Mouse (Mus musculus) forebrain, embryonic 15.5 days (tissue): ENCODE results near the gene Taf3. TPM values are rescaled to one million over a fixed set of nuclear protein-coding genes. Genes with fewer than 3 reads are reported as not detected.

ENCODE experiments used
- ATAC-seq: fragments of 200-750 bp; cut with Nextera tagmentation; replicated peaks from 2 replicates; pipeline ENCODE4 v1.8.0; 2017; ENCODE audit warnings: mild to moderate bottlenecking, moderate TSS enrichment, moderate library complexity
- H3K27ac ChIP-seq: fragments of 300-500 bp; sonication (generic); replicated peaks from 2 replicates; pipeline ENCODE4 v1.5.1; 2015; ENCODE audit warnings: mild to moderate bottlenecking, inconsistent platforms
- H3K27me3 ChIP-seq: fragments of 300-500 bp; sonication (generic); 2 replicates; pipeline ENCODE4 v1.6.1; 2015; ENCODE audit warnings: inconsistent platforms
- H3K36me3 ChIP-seq: fragments of 300-500 bp; sonication (generic); 2 replicates; pipeline ENCODE4 v1.6.1; 2015; ENCODE audit warnings: mild to moderate bottlenecking, inconsistent platforms
- H3K4me1 ChIP-seq: fragments of 300-500 bp; sonication (generic); 2 replicates; pipeline ENCODE4 v1.6.1; 2015; ENCODE audit warnings: inconsistent platforms
- H3K4me2 ChIP-seq: fragments of 300-500 bp; sonication (generic); replicated peaks from 2 replicates; pipeline ENCODE4 v1.6.1; 2015; ENCODE audit warnings: mild to moderate bottlenecking, inconsistent platforms
- H3K4me3 ChIP-seq: fragments of 300-500 bp; sonication (generic); 2 replicates; pipeline ENCODE4 v1.5.1; 2015; ENCODE audit warnings: mild to moderate bottlenecking, inconsistent platforms
- H3K9ac ChIP-seq: fragments of 300-500 bp; sonication (generic); replicated peaks from 2 replicates; pipeline ENCODE4 v1.6.1; 2015; ENCODE audit warnings: mild to moderate bottlenecking, inconsistent platforms
- H3K9me3 ChIP-seq: fragments of 300-500 bp; sonication (generic); 2 replicates; pipeline ENCODE4 v1.6.1; 2016; ENCODE audit warnings: inconsistent platforms
- WGBS: fragments of 180-500 bp; shearing (Covaris S2); methylation state at CpG from one replicate; pipeline ENCODE4 v1.1.7; 2015; ENCODE audit warnings: mixed read lengths; 5-methylcytosine and 5-hydroxymethylcytosine counted together
- polyA plus RNA-seq: library from polyadenylated mRNA; unstranded; fragments of >200 nt; fragmentation: Nextera tagmentation; extraction: Ambion mirVana; gene quantifications from 2 replicates; pipeline ENCODE4 v1.2.1, GENCODE M21; 2015

Taf3 gene
- polyA plus RNA-seq, 1 experiment from 2014 or later: 15.8 TPM

- Histone ChIP-seq H3K27me3 (peaks cover 85% of the 10 kb centered on the region), H3K36me3 (no peaks in the 10 kb centered on the region), H3K27ac (no peak overlapping the region), H3K4me3 (peak overlapping the region; percentile 13; the same call in 1 of the 2 replicates), H3K4me2 (no peak overlapping the region), H3K9ac (no peak overlapping the region), H3K9me3 (no peaks in the 10 kb centered on the region), H3K4me1 (peaks cover 43% of the 10 kb centered on the region)
- no peak for ATAC-seq
- WGBS: 1% methylated on average over 31 of the region's 31 CpGs
Measured at GRCm38 (mm10) chr2:9876621-9877325, 171.6 kb downstream of the Taf3 start.

- Histone ChIP-seq H3K4me2 (no peak overlapping the region), H3K27ac (no peak overlapping the region), H3K9me3 (no peaks in the 10 kb centered on the region), H3K4me1 (peaks cover 34% of the 10 kb centered on the region), H3K4me3 (no peak overlapping the region), H3K36me3 (no peaks in the 10 kb centered on the region), H3K9ac (no peak overlapping the region), H3K27me3 (peaks cover 87% of the 10 kb centered on the region)
- WGBS: 7% methylated on average over 12 of the region's 12 CpGs
- ATAC-seq: no peak
Measured at GRCm38 (mm10) chr2:9875676-9876357, 172.6 kb downstream of the Taf3 start.

GRCm38 (mm10) chr2:9875220-9875619 lies 173.2 kb downstream of the Taf3 start:
- WGBS: 4% methylated on average over 4 of the region's 4 CpGs
- ATAC-seq: no peak
- Histone ChIP-seq H3K4me1 (peaks cover 33% of the 10 kb centered on the region), H3K36me3 (no peaks in the 10 kb centered on the region), H3K9me3 (no peaks in the 10 kb centered on the region), H3K27me3 (peaks cover 87% of the 10 kb centered on the region), H3K4me2 (no peak overlapping the region), H3K27ac (no peak overlapping the region), H3K4me3 (no peak overlapping the region), H3K9ac (no peak overlapping the region)

- peaks cover 86% of the 10 kb centered on the region for H3K27me3 ChIP-seq
- ATAC-seq: no peak
- no peak overlapping the region for H3K4me3 ChIP-seq
- H3K4me1 ChIP-seq: peaks cover 33% of the 10 kb centered on the region
- H3K27ac ChIP-seq: no peak overlapping the region
- WGBS: 2% methylated on average over 39 of the region's 39 CpGs
- no peaks in the 10 kb centered on the region for H3K9me3 ChIP-seq
- no peaks in the 10 kb centered on the region for H3K36me3 ChIP-seq
- no peak overlapping the region for H3K9ac ChIP-seq
- H3K4me2 ChIP-seq: no peak overlapping the region
Measured at GRCm38 (mm10) chr2:9874467-9875219, 173.8 kb downstream of the Taf3 start.

GRCm38 (mm10) chr2:9873757-9874156 lies 174.6 kb downstream of the Taf3 start:
- Histone ChIP-seq H3K27me3 (peaks cover 86% of the 10 kb centered on the region), H3K9me3 (no peaks in the 10 kb centered on the region), H3K4me1 (peaks cover 24% of the 10 kb centered on the region), H3K9ac (no peak overlapping the region), H3K36me3 (no peaks in the 10 kb centered on the region), H3K4me3 (no peak overlapping the region), H3K27ac (no peak overlapping the region), H3K4me2 (no peak overlapping the region)
- ATAC-seq: no peak
- 5% methylated on average over 2 of the region's 2 CpGs for WGBS

- H3K9me3 ChIP-seq: no peaks in the 10 kb centered on the region
- H3K9ac ChIP-seq: no peak overlapping the region
- H3K27me3 ChIP-seq: peaks cover 78% of the 10 kb centered on the region
- H3K36me3 ChIP-seq: no peaks in the 10 kb centered on the region
- ATAC-seq: no peak
- no peak overlapping the region for H3K4me2 ChIP-seq
- WGBS: 2% methylated on average over 12 of the region's 12 CpGs
- H3K27ac ChIP-seq: no peak overlapping the region
- no peak overlapping the region for H3K4me3 ChIP-seq
- peaks cover 14% of the 10 kb centered on the region for H3K4me1 ChIP-seq
Measured at GRCm38 (mm10) chr2:9872682-9873081, 175.7 kb downstream of the Taf3 start.

- 12% methylated on average over 6 of the region's 6 CpGs for WGBS
- no peak overlapping the region for H3K4me2 ChIP-seq
- H3K27ac ChIP-seq: no peak overlapping the region
- H3K9ac ChIP-seq: no peak overlapping the region
- H3K36me3 ChIP-seq: no peaks in the 10 kb centered on the region
- H3K9me3 ChIP-seq: no peaks in the 10 kb centered on the region
- peaks cover 6% of the 10 kb centered on the region for H3K4me1 ChIP-seq
- no peak overlapping the region for H3K4me3 ChIP-seq
- ATAC-seq: no peak
- peaks cover 70% of the 10 kb centered on the region for H3K27me3 ChIP-seq
Measured at GRCm38 (mm10) chr2:9871798-9872197, 176.6 kb downstream of the Taf3 start.

- ATAC-seq: no peak
- H3K9ac ChIP-seq: no peak overlapping the region
- H3K27me3 ChIP-seq: peaks cover 65% of the 10 kb centered on the region
- no peak overlapping the region for H3K4me2 ChIP-seq
- 15% methylated on average over 4 of the region's 4 CpGs for WGBS
- H3K4me1 ChIP-seq: peaks cover 5% of the 10 kb centered on the region; the same call in 1 of the 2 replicates
- no peaks in the 10 kb centered on the region for H3K9me3 ChIP-seq
- H3K27ac ChIP-seq: no peak overlapping the region
- no peaks in the 10 kb centered on the region for H3K36me3 ChIP-seq
- no peak overlapping the region for H3K4me3 ChIP-seq
Measured at GRCm38 (mm10) chr2:9871141-9871716, 177.2 kb downstream of the Taf3 start.

- Histone ChIP-seq H3K36me3 (no peaks in the 10 kb centered on the region), H3K27me3 (peaks cover 36% of the 10 kb centered on the region)
Measured at GRCm38 (mm10) chr2:9867092-9867825, 181.1 kb downstream of the Taf3 start.

More at GRCm38 (mm10) chr2:9867092-9867825, 181.1 kb downstream of the Taf3 start:
- no peak for ATAC-seq
- WGBS: 71% methylated on average over 12 of the region's 12 CpGs
- Histone ChIP-seq H3K9ac (no peak overlapping the region), H3K4me3 (no peak overlapping the region), H3K4me2 (no peak overlapping the region), H3K9me3 (no peaks in the 10 kb centered on the region), H3K4me1 (no peaks in the 10 kb centered on the region), H3K27ac (no peak overlapping the region)
